Mouse (Mus musculus) megakaryocyte progenitor cell, adult 5-6 weeks (primary cell): ENCODE measurements around the gene Trex1. TPM values are rescaled to one million over a fixed set of nuclear protein-coding genes. Genes with fewer than 3 reads are reported as not detected.

ENCODE experiments used
- ATAC-seq: replicated peaks from 2 replicates; pipeline ENCODE4 v1.8.0; 2016; ENCODE audit warnings: mild to moderate bottlenecking, moderate TSS enrichment, inconsistent platforms; ENCODE audit not compliant: poor library complexity
- total RNA-seq, 2 experiments: library from RNA; stranded (forward) in 1 of 2; stranded (reverse) in 1 of 2; fragments of 157-497, 149-512 nt in 1 of 2; fragments of 200-1000 nt in 1 of 2; gene quantifications; 2 replicates each; pipeline versions ENCODE4 v1.2.3 to v1.2.4; 2015 to 2017

Gene Trex1
- total RNA-seq, 2 experiments from 2014 or later = 15.6 to 24.1 TPM

- ATAC-seq = no peak
These were observed 30.9 kb upstream of the Trex1 start for GRCm38 (mm10) chr9:109090446-109090845.

- ATAC-seq = peak; percentile 40; the same call in 1 of the 2 replicates
These were observed 28.5 kb upstream of the Trex1 start for GRCm38 (mm10) chr9:109087987-109088386.

- peak; percentile 32 for ATAC-seq
These were observed 25.4 kb upstream of the Trex1 start for GRCm38 (mm10) chr9:109084922-109085321.

- peak; percentile 96 for ATAC-seq
These were observed 22.7 kb upstream of the Trex1 start, which contains the start of the genes Ccdc51 and Tma7 for GRCm38 (mm10) chr9:109082124-109082800. Gene Ccdc51 (plus strand): TSS chr9:109082493. Gene Tma7 (minus strand): TSS chr9:109082587.

GRCm38 (mm10) chr9:109081749-109082123, 22.2 kb upstream of the Trex1 start:
- no peak for ATAC-seq

GRCm38 (mm10) chr9:109080516-109080915, 21.0 kb upstream of the Trex1 start:
- ATAC-seq = no peak

GRCm38 (mm10) chr9:109073661-109074573, 14.4 kb upstream of the Trex1 start, which contains the start of gene Atrip:
Gene Atrip (minus strand): TSS chr9:109074124.
- peak; percentile 97 for ATAC-seq

- no peak; the same call in 1 of the 2 replicates for ATAC-seq
These were observed 8.7 kb upstream of the Trex1 start for GRCm38 (mm10) chr9:109068095-109068735.

- no peak for ATAC-seq
These were observed 1.4 kb upstream of the Trex1 start for GRCm38 (mm10) chr9:109060898-109061295.

- ATAC-seq = no peak
These were observed 807 bp upstream of the Trex1 start for GRCm38 (mm10) chr9:109060184-109060897.

- no peak for ATAC-seq
These were observed 1.3 kb downstream of the Trex1 start for GRCm38 (mm10) chr9:109058006-109058765.

- ATAC-seq = 0 out of 2 replicates have a peak, but pooled peaks have one; percentile 14
These were observed 2.0 kb downstream of the Trex1 start for GRCm38 (mm10) chr9:109057543-109057942.

GRCm38 (mm10) chr9:109056916-109057315, 2.6 kb downstream of the Trex1 start:
- no peak for ATAC-seq

GRCm38 (mm10) chr9:109056081-109056690, 3.3 kb downstream of the Trex1 start:
- ATAC-seq = no peak

GRCm38 (mm10) chr9:109055271-109056030, 4.1 kb downstream of the Trex1 start:
- no peak for ATAC-seq

- ATAC-seq = peak; percentile 60
These were observed 4.8 kb downstream of the Trex1 start for GRCm38 (mm10) chr9:109054712-109055111.

GRCm38 (mm10) chr9:109053851-109054250, 5.7 kb downstream of the Trex1 start:
- no peak for ATAC-seq

GRCm38 (mm10) chr9:109053366-109053765, 6.2 kb downstream of the Trex1 start:
- ATAC-seq = no peak
